In genomic region chr4:148115467-148115866, GRCm38 (mm10) we compare ENCODE assay signal across 8 mouse cellular contexts. TPM values are rescaled to one million over a fixed set of nuclear protein-coding genes. Genes with fewer than 3 reads are reported as not detected.
DNase-seq lines count a peak whose midpoint lies in the region; ATAC-seq and TF ChIP-seq lines count a peak whose summit lies in the region.

No protein-coding gene starts in this region.

- H3K4me1 ChIP-seq in small intestine, adult 2 months (ENCODE audit: control insufficient read depth, insufficient read depth, insufficient read length, low read length): peaks cover 2% of the 10 kb centered on the region; the same call in 1 of the 2 replicates

- CTCF ChIA-PET in Patski (lab: Charles Lee): interaction anchor here (0.8 to 7.1 kb wide), 15 partner anchors 9 to 54 kb away, joined by 3 to 76 read pairs (median 6); partner anchors contain the start of gene Fbxo6

- no peak overlapping the region for H3K27ac ChIP-seq in layer of hippocampus, adult 2 months
- H3K27ac ChIP-seq in small intestine, adult 2 months (ENCODE audit: insufficient read depth, low read depth, low read length): no peak overlapping the region

- TF ChIP-seq POLR2A in small intestine, adult 2 months (IDR thresholded peaks at IDR 0.05; ENCODE audit: low read depth, low read length): no peak

- POLR2A ChIA-PET in Patski (lab: Charles Lee): interaction anchor here (1.0 to 2.0 kb wide), 2 partner anchors 24 to 54 kb away, joined by 4 to 9 read pairs; no protein-coding TSS in a partner anchor

- WGBS in small intestine, adult 2 months: 4% methylated on average over 15 of the region's 15 CpGs

- H3K27me3 ChIP-seq in Patski: no peaks in the 10 kb centered on the region
- H3K27me3 ChIP-seq in small intestine, adult 2 months (ENCODE audit: control insufficient read depth, insufficient read depth, low read length): no peaks in the 10 kb centered on the region

- intact Hi-C loops in gastrocnemius, postnatal 14 days (cut with DNase I; ENCODE audit: low total_unique reads): loop anchor here (5.0 kb wide), 1 partner anchor 37 kb away; the partner anchor contains the start of gene Fbxo6

- in situ Hi-C loops in Patski (cut with MboI; ENCODE audit: low pct_unique_long_range_greater_than_20kb): loop anchor here (5.0 kb wide), 1 partner anchor 37 kb away; the partner anchor contains the start of gene Fbxo6

- no peak overlapping the region for H3K4me3 ChIP-seq in layer of hippocampus, adult 2 months
- H3K4me3 ChIP-seq in small intestine, adult 2 months (ENCODE audit: low read depth, low read length): no peak overlapping the region

- DNase-seq in layer of hippocampus, adult 2 months (ENCODE audit: low spot score in 2 of 2): no peak
- no peak for DNase-seq in layer of hippocampus, adult 9-10 months (ENCODE audit: low spot score)
- no peak for DNase-seq in Patski (ENCODE audit: low read depth, low spot score)
- DNase-seq in gastrocnemius, postnatal 14 days: peak; percentile 47
- DNase-seq in kidney, adult 8-10 months: peak; percentile 28 to 55
- DNase-seq in lung, postnatal 14 days: peak; percentile 44
- no peak for DNase-seq in right cerebral cortex, postnatal 25 days

- peak; percentile 21 for ATAC-seq in Patski

- TF ChIP-seq CTCF in layer of hippocampus, adult 2 months (conservative IDR thresholded peaks at IDR 0.05): peak; percentile 69
- peak; percentile 69 for TF ChIP-seq CTCF in Patski (IDR thresholded peaks at IDR 0.05)
- peak; percentile 30; the same call in 1 of the 2 replicates for TF ChIP-seq CTCF in small intestine, adult 2 months (IDR thresholded peaks at IDR 0.05; ENCODE audit: extremely low read depth, insufficient read length, insufficient replicate concordance, low read depth, low read length)

- H3K36me3 ChIP-seq in small intestine, adult 2 months (ENCODE audit: control insufficient read depth, insufficient read depth, low read length): no peaks in the 10 kb centered on the region

RNA-seq across cellular contexts. Expression of gene Mad2l2, which starts 14.7 kb away (rescaled TPM):
- 10 to 100 TPM; 13.8 to 14.5 TPM for total RNA-seq in layer of hippocampus, adult 2 months (2021)
- polyA plus RNA-seq in Patski (2021): 46.0 TPM
- total RNA-seq in gastrocnemius, postnatal 14 days (2021): 10 to 100 TPM; 11.5 to 12.9 TPM
- 7.1 and 17.8 TPM in 2 replicates for polyA plus RNA-seq in small intestine, adult 2 months (2012; rRNA removed)

RNA-seq across cellular contexts. Expression of gene Draxin, which starts 15.0 kb away (rescaled TPM):
- total RNA-seq in layer of hippocampus, adult 2 months (2021): 1 to 10 TPM in 1 of 2 experiments, under 1 TPM in 1; 0.83 to 1.0 TPM
- polyA plus RNA-seq in Patski (2021): 0.30 TPM
- total RNA-seq in gastrocnemius, postnatal 14 days (2021): under 1 TPM; 0.10 to 0.13 TPM
- polyA plus RNA-seq in small intestine, adult 2 months (2012; rRNA removed): 0.11 and 0.24 TPM in 2 replicates

RNA-seq across cellular contexts. Expression of gene Agtrap, which starts 27.6 kb away (rescaled TPM):
- 1 to 10 TPM; 7.2 to 9.8 TPM for total RNA-seq in layer of hippocampus, adult 2 months (2021)
- polyA plus RNA-seq in Patski (2021): 23.8 TPM
- total RNA-seq in gastrocnemius, postnatal 14 days (2021): 10 to 100 TPM; 12.3 to 14.7 TPM
- polyA plus RNA-seq in small intestine, adult 2 months (2012; rRNA removed): 10.3 and 14.2 TPM in 2 replicates

RNA-seq across cellular contexts. Expression of gene Fbxo6, which starts 36.5 kb away (rescaled TPM):
- total RNA-seq in layer of hippocampus, adult 2 months (2021): 10 to 100 TPM; 25.4 to 29.8 TPM
- polyA plus RNA-seq in Patski (2021): 68.4 TPM
- 10 to 100 TPM; 22.9 to 29.1 TPM for total RNA-seq in gastrocnemius, postnatal 14 days (2021)
- polyA plus RNA-seq in small intestine, adult 2 months (2012; rRNA removed): 22.8 and 57.9 TPM in 2 replicates

RNA-seq across cellular contexts. Expression of gene Fbxo44, which starts 44.8 kb away (rescaled TPM):
- 100 to 1,000 TPM; 136 to 141 TPM for total RNA-seq in layer of hippocampus, adult 2 months (2021)
- polyA plus RNA-seq in Patski (2021): 29.7 TPM
- 1 to 10 TPM; 1.4 to 3.3 TPM for total RNA-seq in gastrocnemius, postnatal 14 days (2021)
- 7.3 and 17.7 TPM in 2 replicates for polyA plus RNA-seq in small intestine, adult 2 months (2012; rRNA removed)

Comparison
In these comparisons a context has a peak if more than half of its experiments do, and no peak if none do; other contexts are left out.
1. DNase-seq: peak in gastrocnemius, postnatal 14 days (single experiment), kidney, adult 8-10 months (2 of 2) and lung, postnatal 14 days (single experiment); none in layer of hippocampus, adult 2 months (0 of 2), layer of hippocampus, adult 9-10 months (single experiment), Patski (single experiment) and right cerebral cortex, postnatal 25 days (single experiment).
2. Peak in every context shown above with its lines, with median percentiles within 50 percentile points of each other: CTCF ChIP-seq.